Mouse (Mus musculus): ENCODE results near the gene Gm21987. TPM values are rescaled to one million over a fixed set of nuclear protein-coding genes. Genes with fewer than 3 reads are reported as not detected.

Gene Gm21987
- polyA plus RNA-seq, 1 experiment from 2014 or later: 0.52 TPM

DNA sequence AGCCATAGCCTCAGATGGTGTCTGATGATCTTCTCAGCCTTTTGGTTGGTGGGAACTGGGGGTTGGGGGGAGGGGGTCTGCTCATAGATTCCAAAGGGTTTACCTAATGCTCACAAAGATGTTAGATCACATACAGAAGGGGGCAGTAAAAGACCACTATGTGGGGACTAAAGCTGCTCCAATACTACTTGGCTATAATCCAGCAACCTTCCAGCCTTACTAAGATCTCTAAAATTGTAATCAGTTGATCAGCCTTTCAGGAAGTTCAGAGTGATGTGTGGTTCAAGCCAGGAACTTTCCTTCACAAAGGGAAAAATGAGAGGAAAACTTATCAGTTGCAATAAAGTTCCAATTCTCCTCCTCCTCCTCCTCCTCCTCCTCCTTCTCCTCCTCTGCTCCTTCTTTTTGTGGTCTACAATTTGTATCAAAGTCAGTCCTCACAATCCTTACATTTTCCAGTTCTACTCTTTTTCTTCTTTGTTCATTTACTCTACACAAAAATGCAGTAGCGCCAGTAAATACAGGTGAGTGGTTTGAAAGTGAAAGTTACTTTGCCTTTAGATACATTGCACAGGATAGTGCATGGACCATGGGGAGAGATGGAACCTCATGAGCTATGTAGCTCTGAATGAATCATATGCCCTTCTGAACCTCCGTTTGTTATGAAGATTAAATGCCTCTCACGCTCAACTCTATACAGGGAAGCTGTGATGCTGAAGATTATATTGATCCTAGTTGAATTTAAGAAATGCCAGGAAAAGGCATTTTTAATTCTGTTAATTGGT is 1.7 kb upstream of the Gm21987 start:
- Histone ChIP-seq H3K9ac (ENCODE audit: low read length) (no peak overlapping the region), H3K4me2 (ENCODE audit: low read depth, low read length) (no peak overlapping the region), H3K9me3 (replicated peaks; ENCODE audit: control insufficient read depth, low read length) (no peaks in the 10 kb centered on the region), H3K27ac (ENCODE audit: low read length) (no peak overlapping the region), H3K4me3 (replicated peaks; ENCODE audit: low read length) (no peak overlapping the region), H3K4me1 (ENCODE audit: control insufficient read depth, insufficient read depth, low read length) (peaks cover 18% of the 10 kb centered on the region), H3K36me3 (ENCODE audit: control insufficient read depth, insufficient read depth, low read length) (no peaks in the 10 kb centered on the region), H3K27me3 (ENCODE audit: control insufficient read depth, insufficient read depth, low read length) (no peaks in the 10 kb centered on the region)
- ATAC-seq (ENCODE audit: insufficient read depth, low FRiP score): no peak
- WGBS: 73% methylated on average over 3 of the region's 3 CpGs

DNA sequence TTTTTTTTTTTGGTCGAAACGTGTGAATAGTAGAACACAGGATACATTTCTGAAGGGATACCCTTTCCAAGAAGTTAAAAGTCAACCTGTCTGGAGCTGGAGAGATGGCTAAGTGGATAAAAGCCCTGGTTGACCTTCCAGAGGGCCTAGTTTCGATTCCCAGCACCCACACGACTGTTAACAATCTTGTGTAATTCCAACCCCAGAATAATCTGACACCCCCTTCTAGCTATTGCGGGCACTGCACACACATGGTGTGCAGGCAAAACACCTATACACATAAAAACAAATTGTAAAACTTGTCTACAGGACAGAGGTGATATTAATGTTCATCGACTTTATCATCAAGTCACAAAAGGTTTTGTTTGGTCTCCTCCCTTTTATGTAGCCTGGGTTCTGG is 748 bp downstream of the Gm21987 start:
- peak overlapping the region; percentile 59 for H3K4me2 ChIP-seq (ENCODE audit: low read depth, low read length)

DNA sequence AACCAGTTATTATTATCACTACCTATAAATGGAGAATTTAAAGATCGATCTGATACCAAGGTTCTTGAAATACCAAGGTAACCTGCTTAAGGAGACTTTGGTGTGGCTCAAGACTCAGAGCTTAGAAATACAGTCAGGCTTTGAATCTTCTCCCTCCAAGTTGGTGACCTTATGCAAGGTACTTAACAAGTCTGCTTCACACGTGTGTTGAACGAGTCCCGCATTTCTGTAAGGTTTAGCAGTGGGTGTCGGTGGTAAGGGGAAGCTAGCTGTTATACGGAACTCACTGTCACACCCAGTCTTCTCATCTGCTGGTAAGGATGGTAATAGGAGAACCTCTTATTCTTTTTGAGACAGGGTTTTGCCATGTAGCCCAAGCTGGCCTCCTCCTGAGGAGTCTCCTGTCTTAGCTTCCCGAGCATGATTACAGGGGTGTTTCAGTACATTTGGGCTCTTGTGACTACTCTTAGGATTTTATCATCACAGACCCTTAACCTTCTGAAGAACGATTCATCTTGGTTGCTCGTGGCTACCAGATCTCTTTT is 1.4 kb downstream of the Gm21987 start:
- 81% methylated on average over 9 of the region's 9 CpGs for WGBS
- H3K27ac ChIP-seq (ENCODE audit: low read length): no peak overlapping the region
- no peak overlapping the region for H3K4me3 ChIP-seq (replicated peaks; ENCODE audit: low read length)
- H3K9me3 ChIP-seq (replicated peaks; ENCODE audit: control insufficient read depth, low read length): no peaks in the 10 kb centered on the region
- no peak for ATAC-seq (ENCODE audit: insufficient read depth, low FRiP score)
- H3K4me2 ChIP-seq (ENCODE audit: low read depth, low read length): no peak overlapping the region
- H3K36me3 ChIP-seq (ENCODE audit: control insufficient read depth, insufficient read depth, low read length): no peaks in the 10 kb centered on the region
- no peaks in the 10 kb centered on the region for H3K27me3 ChIP-seq (ENCODE audit: control insufficient read depth, insufficient read depth, low read length)
- H3K4me1 ChIP-seq (ENCODE audit: control insufficient read depth, insufficient read depth, low read length): peaks cover 10% of the 10 kb centered on the region
- H3K9ac ChIP-seq (ENCODE audit: low read length): 0 out of 2 replicates have a peak overlapping the region, but pooled peaks have one; percentile 22

More for the DNA sequence above, 748 bp downstream of the Gm21987 start:
- no peak for ATAC-seq (ENCODE audit: insufficient read depth, low FRiP score)
- Histone ChIP-seq H3K27ac (ENCODE audit: low read length) (no peak overlapping the region), H3K9me3 (replicated peaks; ENCODE audit: control insufficient read depth, low read length) (no peaks in the 10 kb centered on the region), H3K4me1 (ENCODE audit: control insufficient read depth, insufficient read depth, low read length) (peaks cover 10% of the 10 kb centered on the region), H3K9ac (ENCODE audit: low read length) (0 out of 2 replicates have a peak overlapping the region, but pooled peaks have one; percentile 27), H3K4me3 (replicated peaks; ENCODE audit: low read length) (peak overlapping the region; percentile 94), H3K27me3 (ENCODE audit: control insufficient read depth, insufficient read depth, low read length) (no peaks in the 10 kb centered on the region), H3K36me3 (ENCODE audit: control insufficient read depth, insufficient read depth, low read length) (no peaks in the 10 kb centered on the region)
- WGBS: 60% methylated on average over 6 of the region's 6 CpGs

DNA sequence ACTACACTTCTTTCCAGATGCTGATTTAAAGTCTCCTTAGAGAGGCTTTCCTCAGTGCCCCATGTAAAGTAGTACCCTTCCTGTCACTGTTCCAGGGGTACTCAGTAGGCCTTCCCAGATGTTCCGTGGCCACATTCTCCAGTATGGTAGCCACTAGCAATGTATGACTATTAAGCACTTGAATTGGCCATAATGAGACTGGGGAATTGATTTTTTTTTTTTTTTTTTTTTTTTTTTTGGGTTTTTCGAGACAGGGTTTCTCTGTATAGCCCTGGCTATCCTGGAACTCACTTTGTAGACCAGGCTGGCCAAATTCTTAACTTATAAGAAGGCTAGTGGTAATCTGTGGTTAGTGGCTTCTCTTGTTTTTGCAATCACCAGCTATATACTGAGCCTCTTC is 3.0 kb downstream of the Gm21987 start:
- no peak for ATAC-seq (ENCODE audit: insufficient read depth, low FRiP score)
- Histone ChIP-seq H3K4me1 (ENCODE audit: control insufficient read depth, insufficient read depth, low read length) (peaks cover 10% of the 10 kb centered on the region), H3K9me3 (replicated peaks; ENCODE audit: control insufficient read depth, low read length) (no peaks in the 10 kb centered on the region), H3K4me2 (ENCODE audit: low read depth, low read length) (no peak overlapping the region), H3K27ac (ENCODE audit: low read length) (0 out of 2 replicates have a peak overlapping the region, but pooled peaks have one; percentile 3), H3K27me3 (ENCODE audit: control insufficient read depth, insufficient read depth, low read length) (no peaks in the 10 kb centered on the region), H3K36me3 (ENCODE audit: control insufficient read depth, insufficient read depth, low read length) (no peaks in the 10 kb centered on the region), H3K4me3 (replicated peaks; ENCODE audit: low read length) (no peak overlapping the region), H3K9ac (ENCODE audit: low read length) (no peak overlapping the region)
- WGBS: 94% methylated on average over 2 of the region's 2 CpGs

DNA sequence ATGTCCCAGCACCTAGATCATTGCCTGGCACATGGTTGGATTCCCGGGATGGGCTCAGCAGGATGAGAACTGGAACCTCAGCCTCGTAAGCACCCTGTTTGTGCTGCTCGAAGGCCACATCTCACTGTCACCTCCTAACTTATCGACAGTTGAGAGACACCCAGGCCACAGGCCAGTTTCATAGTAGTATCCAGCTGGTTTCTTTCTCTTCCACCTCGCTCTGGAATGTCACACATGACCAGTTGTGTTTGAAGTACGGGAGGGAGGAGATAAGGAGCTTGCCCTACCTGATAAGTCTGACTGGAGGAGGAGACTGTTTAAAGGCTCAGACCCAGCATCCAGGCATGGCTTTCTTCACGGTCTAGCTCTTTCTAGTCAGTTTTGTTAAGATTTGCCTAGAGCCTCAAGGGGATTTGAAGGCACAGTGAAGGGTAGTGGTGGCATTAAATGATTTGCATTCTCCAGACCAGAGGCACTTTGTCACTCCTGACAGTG is 3.6 kb downstream of the Gm21987 start:
- Histone ChIP-seq H3K4me1 (ENCODE audit: control insufficient read depth, insufficient read depth, low read length) (peaks cover 10% of the 10 kb centered on the region), H3K4me2 (ENCODE audit: low read depth, low read length) (no peak overlapping the region), H3K36me3 (ENCODE audit: control insufficient read depth, insufficient read depth, low read length) (no peaks in the 10 kb centered on the region), H3K9ac (ENCODE audit: low read length) (no peak overlapping the region), H3K27me3 (ENCODE audit: control insufficient read depth, insufficient read depth, low read length) (no peaks in the 10 kb centered on the region), H3K27ac (ENCODE audit: low read length) (0 out of 2 replicates have a peak overlapping the region, but pooled peaks have one; percentile 3), H3K9me3 (replicated peaks; ENCODE audit: control insufficient read depth, low read length) (no peaks in the 10 kb centered on the region), H3K4me3 (replicated peaks; ENCODE audit: low read length) (no peak overlapping the region)
- WGBS: 42% methylated on average over 7 of the region's 7 CpGs
- ATAC-seq (ENCODE audit: insufficient read depth, low FRiP score): peak; percentile 53; the same call in 1 of the 2 replicates

DNA sequence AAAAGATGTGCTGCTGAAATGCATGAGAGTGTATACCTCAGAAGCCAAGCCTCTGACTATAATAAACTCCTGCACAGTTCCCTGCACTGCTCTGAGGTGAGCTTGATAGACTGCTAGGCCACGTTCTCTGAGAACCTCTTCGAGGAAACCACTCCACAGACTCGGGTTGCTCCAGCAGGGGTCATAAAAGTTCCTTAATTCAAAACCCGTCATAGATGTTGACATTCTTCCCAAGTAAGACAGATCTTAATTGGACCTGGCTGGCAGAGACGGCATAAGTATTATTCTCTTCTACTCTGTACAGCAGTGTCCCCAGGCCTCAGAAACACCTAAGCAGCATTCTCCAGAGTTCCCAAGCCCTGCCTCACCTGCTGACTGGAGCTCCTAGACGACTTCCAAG is 4.1 kb downstream of the Gm21987 start:
- no peak overlapping the region for H3K4me2 ChIP-seq (ENCODE audit: low read depth, low read length)
- no peaks in the 10 kb centered on the region for H3K9me3 ChIP-seq (replicated peaks; ENCODE audit: control insufficient read depth, low read length)
- no peaks in the 10 kb centered on the region for H3K27me3 ChIP-seq (ENCODE audit: control insufficient read depth, insufficient read depth, low read length)
- no peak overlapping the region for H3K27ac ChIP-seq (ENCODE audit: low read length)
- H3K9ac ChIP-seq (ENCODE audit: low read length): no peak overlapping the region
- peaks cover 10% of the 10 kb centered on the region for H3K4me1 ChIP-seq (ENCODE audit: control insufficient read depth, insufficient read depth, low read length)
- no peak overlapping the region for H3K4me3 ChIP-seq (replicated peaks; ENCODE audit: low read length)
- ATAC-seq (ENCODE audit: insufficient read depth, low FRiP score): no peak
- H3K36me3 ChIP-seq (ENCODE audit: control insufficient read depth, insufficient read depth, low read length): no peaks in the 10 kb centered on the region
- WGBS: 57% methylated on average over 6 of the region's 6 CpGs

DNA sequence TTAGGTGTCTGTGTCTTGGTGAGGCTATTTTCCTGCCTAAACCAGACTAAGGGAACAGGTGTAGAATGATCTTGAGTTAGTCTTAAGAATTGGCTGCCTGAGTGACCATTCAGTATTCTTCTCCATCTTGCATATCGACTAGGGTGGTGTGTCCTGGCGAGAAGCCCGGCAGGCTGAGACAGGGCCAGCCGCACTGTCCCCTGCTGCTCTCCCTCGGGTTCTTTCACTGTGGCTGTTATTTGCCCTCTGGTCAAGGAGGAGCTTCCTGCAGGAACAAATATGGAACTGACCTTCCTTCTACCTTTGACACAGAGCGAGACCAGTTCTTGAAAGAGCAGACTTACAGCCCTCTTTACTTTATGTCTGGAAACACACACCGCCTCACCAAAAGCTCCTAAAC is 5.2 kb downstream of the Gm21987 start:
- H3K36me3 ChIP-seq (ENCODE audit: control insufficient read depth, insufficient read depth, low read length): no peaks in the 10 kb centered on the region
- H3K4me1 ChIP-seq (ENCODE audit: control insufficient read depth, insufficient read depth, low read length): peaks cover 10% of the 10 kb centered on the region
- ATAC-seq (ENCODE audit: insufficient read depth, low FRiP score): no peak
- H3K27me3 ChIP-seq (ENCODE audit: control insufficient read depth, insufficient read depth, low read length): no peaks in the 10 kb centered on the region
- H3K27ac ChIP-seq (ENCODE audit: low read length): no peak overlapping the region
- H3K4me2 ChIP-seq (ENCODE audit: low read depth, low read length): no peak overlapping the region
- 82% methylated on average over 7 of the region's 7 CpGs for WGBS
- no peaks in the 10 kb centered on the region for H3K9me3 ChIP-seq (replicated peaks; ENCODE audit: control insufficient read depth, low read length)
- H3K9ac ChIP-seq (ENCODE audit: low read length): no peak overlapping the region
- no peak overlapping the region for H3K4me3 ChIP-seq (replicated peaks; ENCODE audit: low read length)

DNA sequence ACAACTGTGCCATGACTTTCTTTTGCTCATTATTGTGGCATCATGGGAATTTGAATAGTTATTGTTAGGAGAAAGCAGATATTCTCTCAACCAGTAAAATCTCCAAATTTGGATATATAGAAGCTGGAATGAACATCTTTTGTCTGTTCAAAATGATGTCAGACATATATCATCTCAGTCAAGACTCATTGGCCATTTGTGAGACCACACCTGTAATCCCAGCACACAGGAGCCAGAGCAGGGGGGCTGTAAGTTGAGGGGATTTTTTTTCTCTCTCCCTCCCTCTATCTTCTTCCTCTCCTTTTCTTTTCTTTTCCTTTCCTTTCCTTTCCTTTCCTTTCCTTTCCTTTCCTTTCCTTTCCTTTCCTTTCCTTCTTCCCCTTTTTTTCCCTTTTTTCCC is 6.0 kb downstream of the Gm21987 start:
- Histone ChIP-seq H3K4me1 (ENCODE audit: control insufficient read depth, insufficient read depth, low read length) (peaks cover 7% of the 10 kb centered on the region), H3K36me3 (ENCODE audit: control insufficient read depth, insufficient read depth, low read length) (no peaks in the 10 kb centered on the region), H3K27me3 (ENCODE audit: control insufficient read depth, insufficient read depth, low read length) (no peaks in the 10 kb centered on the region), H3K9ac (ENCODE audit: low read length) (no peak overlapping the region), H3K4me3 (replicated peaks; ENCODE audit: low read length) (no peak overlapping the region), H3K4me2 (ENCODE audit: low read depth, low read length) (no peak overlapping the region), H3K9me3 (replicated peaks; ENCODE audit: control insufficient read depth, low read length) (no peaks in the 10 kb centered on the region), H3K27ac (ENCODE audit: low read length) (no peak overlapping the region)
- ATAC-seq (ENCODE audit: insufficient read depth, low FRiP score): no peak

DNA sequence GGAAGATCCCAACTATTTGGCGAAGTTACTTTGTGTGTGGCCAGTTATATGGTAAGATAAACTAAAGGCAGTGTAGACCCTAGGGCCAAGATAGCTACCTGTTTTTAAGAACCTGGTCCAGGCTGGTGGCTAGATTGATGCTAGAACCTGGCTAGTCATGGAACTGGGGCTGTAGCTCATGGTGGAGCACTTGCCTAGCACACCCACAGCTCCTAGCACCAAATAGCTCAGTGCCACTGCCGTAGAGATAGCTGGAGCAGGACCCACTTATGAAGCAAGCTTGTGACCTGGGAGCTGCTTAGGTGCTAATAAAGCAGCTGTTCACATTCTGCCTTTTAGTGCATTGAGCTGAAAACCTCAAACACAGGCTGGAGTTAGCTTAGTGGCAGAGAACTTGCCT is 6.8 kb downstream of the Gm21987 start:
- no peaks in the 10 kb centered on the region for H3K36me3 ChIP-seq (ENCODE audit: control insufficient read depth, insufficient read depth, low read length)
- no peak overlapping the region for H3K4me2 ChIP-seq (ENCODE audit: low read depth, low read length)
- no peak overlapping the region for H3K27ac ChIP-seq (ENCODE audit: low read length)
- no peak overlapping the region for H3K4me3 ChIP-seq (replicated peaks; ENCODE audit: low read length)
- no peak for ATAC-seq (ENCODE audit: insufficient read depth, low FRiP score)
- H3K9me3 ChIP-seq (replicated peaks; ENCODE audit: control insufficient read depth, low read length): no peaks in the 10 kb centered on the region
- H3K9ac ChIP-seq (ENCODE audit: low read length): no peak overlapping the region
- no peaks in the 10 kb centered on the region for H3K4me1 ChIP-seq (ENCODE audit: control insufficient read depth, insufficient read depth, low read length)
- no peaks in the 10 kb centered on the region for H3K27me3 ChIP-seq (ENCODE audit: control insufficient read depth, insufficient read depth, low read length)
- 91% methylated on average over 2 of the region's 2 CpGs for WGBS

Measured in stomach, embryonic 16.5 days (tissue).